Mouse (Mus musculus): ENCODE measurements around the gene F5. TPM values are rescaled to one million over a fixed set of nuclear protein-coding genes. Genes with fewer than 3 reads are reported as not detected.

The F5 gene
- polyA plus RNA-seq, 1 experiment: 0.09 TPM

DNA sequence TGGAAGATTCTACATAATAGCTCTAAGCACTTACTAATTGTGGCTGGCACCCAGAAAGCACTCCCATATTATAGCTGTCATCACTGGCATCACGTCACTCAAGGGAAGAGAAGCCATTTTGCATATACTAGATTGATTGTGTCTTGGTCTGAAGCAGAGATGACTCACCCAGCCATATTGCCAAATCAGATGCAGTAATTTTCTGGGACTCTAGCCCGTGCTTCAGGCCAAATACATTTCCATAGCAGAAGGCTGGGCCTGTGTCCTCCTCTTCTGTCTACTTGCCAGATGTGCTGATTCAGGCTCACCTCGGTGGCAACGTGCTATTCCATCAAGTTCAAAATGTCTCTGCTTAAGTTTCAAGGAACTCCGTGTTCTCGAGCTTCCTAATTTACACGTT, 109.9 kb downstream of the F5 start:
- Histone ChIP-seq H3K4me1 (ENCODE audit: control insufficient read depth, insufficient read depth, low read length) (peaks cover 12% of the 10 kb centered on the region; the same call in 1 of the 2 replicates), H3K4me3 (ENCODE audit: insufficient read depth, low read length) (no peak overlapping the region), H3K27ac (ENCODE audit: insufficient read depth, low read depth, low read length) (peak overlapping the region; percentile 9; the same call in 1 of the 2 replicates)
- TF ChIP-seq POLR2A (IDR thresholded peaks at IDR 0.05; ENCODE audit: borderline replicate concordance, low read depth, low read length): no peak

Other genes starting within 250 kb of the F5 start
- gene Scyl3, start 222.7 kb upstream of the F5 start, polyA plus RNA-seq (2012; ENCODE audit: insufficient read depth, insufficient read length, missing spikeins): 25.5 and 29.4 TPM in 2 replicates
- gene BC055324, start 157.0 kb upstream of the F5 start, polyA plus RNA-seq (2012; ENCODE audit: insufficient read depth, insufficient read length, missing spikeins): 7.6 and 8.3 TPM in 2 replicates
- 4.4 and 4.7 TPM in 2 replicates for gene Mettl18, start 156.9 kb upstream of the F5 start, polyA plus RNA-seq (2012; ENCODE audit: insufficient read depth, insufficient read length, missing spikeins)
- not detected in 2 replicates for gene Sele, start 103.6 kb upstream of the F5 start, polyA plus RNA-seq (2012; ENCODE audit: insufficient read depth, insufficient read length, missing spikeins)
- gene Sell, start 89.9 kb upstream of the F5 start, polyA plus RNA-seq (2012; ENCODE audit: insufficient read depth, insufficient read length, missing spikeins): 1.1 and 1.4 TPM in 2 replicates
- gene Selp, start 36.6 kb upstream of the F5 start, polyA plus RNA-seq (2012; ENCODE audit: insufficient read depth, insufficient read length, missing spikeins): not detected in 2 replicates
- 6.7 and 7.3 TPM in 2 replicates for gene Slc19a2, start 97.2 kb downstream of the F5 start, polyA plus RNA-seq (2012; ENCODE audit: insufficient read depth, insufficient read length, missing spikeins)
- gene Ccdc181, start 123.7 kb downstream of the F5 start, polyA plus RNA-seq (2012; ENCODE audit: insufficient read depth, insufficient read length, missing spikeins): 10.2 and 11.1 TPM in 2 replicates
- 15.7 and 16.0 TPM in 2 replicates for gene Nme7, start 152.3 kb downstream of the F5 start, polyA plus RNA-seq (2012; ENCODE audit: insufficient read depth, insufficient read length, missing spikeins)
- 11.0 and 11.2 TPM in 2 replicates for gene Blzf1, start 155.7 kb downstream of the F5 start, polyA plus RNA-seq (2012; ENCODE audit: insufficient read depth, insufficient read length, missing spikeins)